Mouse (Mus musculus) layer of hippocampus, adult 9-11 months (tissue): ENCODE results near the gene Htr1f.

Experiments
- DNase-seq: peaks from one replicate; pipeline ENCODE4 v3.0.0; 2022

Gene Htr1f

GRCm38 (mm10) chr16:64961690-64962089 lies 144.0 kb downstream of the Htr1f start:
- DNase-seq: no peak

- DNase-seq: no peak
Observed at GRCm38 (mm10) chr16:64941646-64942195, 163.9 kb downstream of the Htr1f start.

GRCm38 (mm10) chr16:64934793-64935192 lies 170.9 kb downstream of the Htr1f start:
- no peak for DNase-seq

GRCm38 (mm10) chr16:64934011-64934410 lies 171.6 kb downstream of the Htr1f start:
- DNase-seq: peak; percentile 16

GRCm38 (mm10) chr16:64923500-64923899 lies 182.2 kb downstream of the Htr1f start:
- DNase-seq: no peak

- no peak for DNase-seq
Observed at GRCm38 (mm10) chr16:64908747-64909146, 196.9 kb downstream of the Htr1f start.

- DNase-seq: no peak
Observed at GRCm38 (mm10) chr16:64907112-64907511, 198.5 kb downstream of the Htr1f start.

GRCm38 (mm10) chr16:64903328-64903727 lies 202.3 kb downstream of the Htr1f start:
- DNase-seq: no peak

- DNase-seq: no peak
Observed at GRCm38 (mm10) chr16:64899084-64899483, 206.6 kb downstream of the Htr1f start.

GRCm38 (mm10) chr16:64889496-64889895 lies 216.2 kb downstream of the Htr1f start:
- no peak for DNase-seq

- DNase-seq: no peak
Observed at GRCm38 (mm10) chr16:64885547-64885946, 220.1 kb downstream of the Htr1f start.

GRCm38 (mm10) chr16:64885142-64885541 lies 220.5 kb downstream of the Htr1f start:
- no peak for DNase-seq

GRCm38 (mm10) chr16:64884420-64884838 lies 221.2 kb downstream of the Htr1f start:
- DNase-seq: no peak

- DNase-seq: no peak
Observed at GRCm38 (mm10) chr16:64883896-64884295, 221.8 kb downstream of the Htr1f start.

- DNase-seq: no peak
Observed at GRCm38 (mm10) chr16:64881442-64881841, 224.2 kb downstream of the Htr1f start.

GRCm38 (mm10) chr16:64880986-64881385 lies 224.7 kb downstream of the Htr1f start:
- DNase-seq: no peak

- no peak for DNase-seq
Observed at GRCm38 (mm10) chr16:64879735-64880134, 225.9 kb downstream of the Htr1f start.

- no peak for DNase-seq
Observed at GRCm38 (mm10) chr16:64878611-64879132, 227.0 kb downstream of the Htr1f start.

- DNase-seq: no peak
Observed at GRCm38 (mm10) chr16:64877314-64877713, 228.3 kb downstream of the Htr1f start.

- DNase-seq: no peak
Observed at GRCm38 (mm10) chr16:64876631-64877265, 228.9 kb downstream of the Htr1f start.

GRCm38 (mm10) chr16:64875822-64876221 lies 229.8 kb downstream of the Htr1f start:
- DNase-seq: no peak

GRCm38 (mm10) chr16:64875384-64875783 lies 230.3 kb downstream of the Htr1f start:
- DNase-seq: no peak
